Mouse (Mus musculus): Measurements from ENCODE around the gene Mlx. TPM values are rescaled to one million over a fixed set of nuclear protein-coding genes. Genes with fewer than 3 reads are reported as not detected.

The Mlx gene
- polyA plus RNA-seq, 1 experiment: 1.7 TPM

DNA sequence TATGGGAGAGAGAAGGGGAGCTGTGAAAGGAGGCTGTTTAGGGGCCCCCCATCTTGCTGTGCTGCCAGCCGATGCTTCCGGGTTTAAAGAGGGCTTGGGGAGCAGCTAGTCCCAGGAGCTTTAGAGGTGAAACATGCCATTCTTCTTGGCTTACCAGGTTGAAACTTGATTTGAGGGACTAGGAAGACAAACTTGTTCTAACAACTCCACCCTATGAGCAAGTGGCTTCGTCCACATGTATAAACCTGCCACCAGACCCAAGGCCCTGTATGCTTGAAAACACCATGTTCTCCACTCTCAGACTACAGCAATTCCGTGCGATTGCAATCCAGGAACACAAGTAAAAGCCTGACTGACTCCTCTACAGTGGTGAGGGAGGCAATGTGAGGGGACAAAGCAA, 15.9 kb downstream of the Mlx start:
- H3K27me3 ChIP-seq (ENCODE audit: control insufficient read depth): no peaks in the 10 kb centered on the region

DNA sequence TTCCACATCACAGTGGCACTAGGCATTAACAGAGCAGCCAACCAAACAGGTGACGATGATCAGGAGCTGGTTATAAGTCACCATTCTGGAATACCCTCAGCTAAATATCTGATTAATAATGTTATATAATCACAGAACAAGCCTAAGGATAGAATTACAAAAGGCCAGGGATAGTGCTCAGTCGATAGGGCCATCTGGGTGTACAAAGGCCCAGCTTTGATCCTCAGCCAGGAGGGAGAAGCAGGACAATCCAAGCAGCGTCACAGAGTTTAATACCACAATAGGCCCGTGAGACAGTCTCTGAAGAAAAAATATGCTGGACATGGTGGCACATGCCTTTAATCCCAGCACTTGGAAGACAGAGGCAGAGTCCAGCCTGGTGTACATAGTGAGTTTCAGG, 22.3 kb downstream of the Mlx start:
- Histone ChIP-seq H3K36me3 (ENCODE audit: control insufficient read depth) (peaks cover 68% of the 10 kb centered on the region), H3K4me3 (replicated peaks) (no peak overlapping the region), H3K27me3 (ENCODE audit: control insufficient read depth) (no peaks in the 10 kb centered on the region), H3K4me1 (ENCODE audit: control insufficient read depth) (peaks cover 7% of the 10 kb centered on the region), H3K9me3 (ENCODE audit: control insufficient read depth, low read length) (peaks cover 3% of the 10 kb centered on the region)
- TF ChIP-seq TAL1 (IDR thresholded peaks at IDR 0.05; ENCODE audit: low read length) (no peak), GATA1 (IDR thresholded peaks at IDR 0.05; ENCODE audit: low read length) (no peak)

More for the DNA sequence above, 15.9 kb downstream of the Mlx start:
- no peaks in the 10 kb centered on the region for H3K9me3 ChIP-seq (ENCODE audit: control insufficient read depth, low read length)
- no peak for TF ChIP-seq TAL1 (IDR thresholded peaks at IDR 0.05; ENCODE audit: low read length)
- no peak for TF ChIP-seq GATA1 (IDR thresholded peaks at IDR 0.05; ENCODE audit: low read length)
- no peak overlapping the region for H3K4me3 ChIP-seq (replicated peaks)
- H3K36me3 ChIP-seq (ENCODE audit: control insufficient read depth): peaks cover 96% of the 10 kb centered on the region
- H3K4me1 ChIP-seq (ENCODE audit: control insufficient read depth): peaks cover 1% of the 10 kb centered on the region; the same call in 1 of the 2 replicates

DNA sequence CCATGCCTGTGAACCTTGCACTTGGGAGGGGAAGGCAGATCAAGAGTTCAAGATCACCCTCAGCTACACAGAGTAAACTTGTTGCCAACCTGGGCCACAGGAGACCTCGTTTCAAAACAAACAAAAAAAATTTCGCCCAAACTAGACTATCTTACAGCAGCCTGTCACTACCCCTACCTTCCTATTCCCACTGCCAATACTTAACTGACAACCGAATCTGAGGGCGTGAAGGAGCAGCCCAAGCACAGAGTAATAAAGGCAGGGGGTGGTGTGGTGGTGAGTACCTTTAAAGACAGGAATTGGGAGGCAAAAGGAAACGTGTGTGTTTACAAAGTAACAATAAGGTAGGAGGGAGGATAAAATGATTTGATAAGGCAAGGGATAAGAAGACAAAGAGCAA, 23.6 kb downstream of the Mlx start:
- H3K4me3 ChIP-seq (replicated peaks): no peak overlapping the region
- H3K36me3 ChIP-seq (ENCODE audit: control insufficient read depth): peaks cover 66% of the 10 kb centered on the region
- H3K27me3 ChIP-seq (ENCODE audit: control insufficient read depth): no peaks in the 10 kb centered on the region
- TF ChIP-seq TAL1 (IDR thresholded peaks at IDR 0.05; ENCODE audit: low read length) (no peak), GATA1 (IDR thresholded peaks at IDR 0.05; ENCODE audit: low read length) (no peak)
- H3K9me3 ChIP-seq (ENCODE audit: control insufficient read depth, low read length): peaks cover 3% of the 10 kb centered on the region
- H3K4me1 ChIP-seq (ENCODE audit: control insufficient read depth): peaks cover 11% of the 10 kb centered on the region

DNA sequence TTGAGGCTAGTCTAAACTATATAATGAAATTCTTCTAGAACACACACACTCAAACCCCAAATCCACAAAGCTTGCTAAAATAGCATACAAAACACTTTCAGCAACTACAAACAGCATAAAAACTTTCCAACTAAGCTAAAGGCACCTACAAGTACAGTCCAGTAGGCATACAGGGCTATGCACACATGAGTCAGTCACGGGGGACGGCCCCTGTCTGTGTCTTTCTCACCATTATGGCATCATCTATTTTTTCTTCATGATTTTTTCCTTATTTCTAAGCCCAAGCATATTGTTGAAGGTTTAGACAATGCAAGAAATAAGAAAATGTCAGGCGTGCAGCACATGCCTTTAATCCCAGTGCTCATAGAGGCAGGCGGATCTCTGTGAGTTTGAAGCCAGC, 24.1 kb downstream of the Mlx start:
- Histone ChIP-seq H3K27me3 (ENCODE audit: control insufficient read depth) (no peaks in the 10 kb centered on the region), H3K9me3 (ENCODE audit: control insufficient read depth, low read length) (peaks cover 3% of the 10 kb centered on the region), H3K36me3 (ENCODE audit: control insufficient read depth) (peaks cover 66% of the 10 kb centered on the region), H3K4me3 (replicated peaks) (no peak overlapping the region), H3K4me1 (ENCODE audit: control insufficient read depth) (peaks cover 13% of the 10 kb centered on the region)
- no peak for TF ChIP-seq TAL1 (IDR thresholded peaks at IDR 0.05; ENCODE audit: low read length)

DNA sequence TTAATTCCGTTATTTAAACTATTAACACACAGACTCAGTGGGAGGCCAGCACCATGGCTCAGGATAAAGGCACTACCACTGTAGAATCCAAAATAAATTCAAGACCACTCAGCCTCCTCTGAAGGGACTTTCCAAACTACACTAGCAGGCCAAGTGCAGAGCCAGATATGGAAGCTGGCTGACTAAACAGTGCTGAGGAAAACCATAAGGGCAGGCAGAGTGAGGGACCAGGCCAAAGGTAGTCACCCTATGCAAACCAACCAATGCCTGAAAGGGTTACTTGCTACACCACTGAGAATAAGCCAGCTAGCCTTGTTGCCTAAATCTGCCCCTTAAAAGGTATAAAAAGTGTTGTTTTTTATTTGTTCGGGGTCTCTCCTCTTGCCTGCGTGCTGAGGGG, 25.1 kb downstream of the Mlx start:
- Histone ChIP-seq H3K4me3 (replicated peaks) (no peak overlapping the region), H3K9me3 (ENCODE audit: control insufficient read depth, low read length) (peaks cover 3% of the 10 kb centered on the region), H3K27me3 (ENCODE audit: control insufficient read depth) (no peaks in the 10 kb centered on the region), H3K36me3 (ENCODE audit: control insufficient read depth) (peaks cover 67% of the 10 kb centered on the region), H3K4me1 (ENCODE audit: control insufficient read depth) (peaks cover 17% of the 10 kb centered on the region)
- no peak for TF ChIP-seq GATA1 (IDR thresholded peaks at IDR 0.05; ENCODE audit: low read length)
- TF ChIP-seq TAL1 (IDR thresholded peaks at IDR 0.05; ENCODE audit: low read length): no peak

DNA sequence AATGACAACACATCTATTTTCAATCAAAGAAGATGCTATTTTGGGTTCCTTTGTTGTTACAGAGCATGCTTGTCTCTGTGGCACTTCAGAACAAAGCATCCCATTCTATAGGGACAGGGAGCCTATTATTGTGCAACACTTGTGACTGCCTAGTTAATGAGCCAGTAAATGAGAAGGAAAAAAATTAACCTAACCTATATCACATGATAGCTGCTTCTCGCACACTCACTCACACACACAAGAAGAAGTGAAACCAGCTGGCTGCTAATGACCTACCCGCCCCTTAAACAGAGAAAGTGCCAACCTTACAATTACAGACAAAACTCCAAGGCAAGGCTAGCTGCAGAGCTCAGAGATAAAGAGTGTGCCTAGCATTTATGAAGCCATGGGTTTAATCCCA, 28.5 kb downstream of the Mlx start:
- Histone ChIP-seq H3K36me3 (ENCODE audit: control insufficient read depth) (peaks cover 59% of the 10 kb centered on the region), H3K9me3 (ENCODE audit: control insufficient read depth, low read length) (peaks cover 3% of the 10 kb centered on the region), H3K4me3 (replicated peaks) (no peak overlapping the region), H3K27me3 (ENCODE audit: control insufficient read depth) (no peaks in the 10 kb centered on the region), H3K4me1 (ENCODE audit: control insufficient read depth) (peaks cover 39% of the 10 kb centered on the region)
- TF ChIP-seq TAL1 (IDR thresholded peaks at IDR 0.05; ENCODE audit: low read length) (no peak), GATA1 (IDR thresholded peaks at IDR 0.05; ENCODE audit: low read length) (no peak)

DNA sequence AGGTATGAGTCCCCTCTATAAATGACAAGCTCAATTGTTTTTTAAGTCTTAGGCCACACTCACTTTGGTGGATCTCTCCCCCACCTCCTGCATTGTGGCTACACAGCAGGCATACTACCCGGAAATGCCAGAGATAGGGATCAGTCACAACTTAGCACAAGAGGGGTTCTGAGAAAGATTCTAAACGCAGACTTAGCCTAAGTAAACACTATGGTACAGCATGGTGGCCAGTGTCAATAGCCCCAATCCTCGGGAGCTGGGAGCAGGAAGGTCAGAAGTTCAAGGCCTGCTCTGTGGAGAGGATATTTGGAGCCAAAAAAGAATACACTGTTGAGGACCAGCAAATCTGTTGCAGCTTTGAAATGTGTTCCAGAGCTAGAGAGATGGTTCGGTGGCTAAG, 31.0 kb downstream of the Mlx start:
- H3K27me3 ChIP-seq (ENCODE audit: control insufficient read depth): no peaks in the 10 kb centered on the region
- peaks cover under 1% of the 10 kb centered on the region; the same call in 1 of the 2 replicates for H3K9me3 ChIP-seq (ENCODE audit: control insufficient read depth, low read length)
- no peak for TF ChIP-seq GATA1 (IDR thresholded peaks at IDR 0.05; ENCODE audit: low read length)
- no peak for TF ChIP-seq TAL1 (IDR thresholded peaks at IDR 0.05; ENCODE audit: low read length)
- peaks cover 54% of the 10 kb centered on the region for H3K4me1 ChIP-seq (ENCODE audit: control insufficient read depth)
- peaks cover 61% of the 10 kb centered on the region for H3K36me3 ChIP-seq (ENCODE audit: control insufficient read depth)
- peak overlapping the region; percentile 88 for H3K4me3 ChIP-seq (replicated peaks)

DNA sequence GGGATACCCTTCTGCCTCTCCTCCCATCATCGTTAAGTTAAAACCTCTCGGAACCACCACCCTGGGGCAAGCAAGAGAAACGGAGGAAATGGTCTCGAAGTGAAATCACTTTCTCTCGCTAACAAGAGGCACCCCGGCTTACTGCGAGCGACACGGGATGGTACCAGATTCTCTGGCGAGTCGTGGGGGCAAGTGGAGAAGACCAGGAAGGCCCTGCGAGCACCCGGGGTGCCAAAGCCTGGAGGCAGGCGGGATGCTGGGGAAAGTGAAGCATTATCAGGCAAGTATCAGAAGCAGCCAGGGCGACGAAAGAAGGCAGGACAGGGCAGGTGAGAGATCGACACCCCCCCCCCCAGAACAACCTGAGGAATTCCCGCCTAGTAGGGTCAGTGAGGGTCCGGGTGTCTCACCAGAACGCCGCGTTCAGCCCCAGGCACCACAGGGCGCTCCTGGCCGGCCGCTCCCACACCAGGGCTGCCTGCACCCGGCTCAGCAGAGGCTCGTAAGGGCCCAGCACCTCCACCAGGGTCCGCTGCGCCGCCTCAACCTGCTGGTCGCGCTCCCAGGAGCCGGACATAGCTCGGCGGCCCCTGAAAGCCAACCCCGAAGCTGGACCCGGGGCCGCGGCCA, 32.2 kb downstream of the Mlx start:
- Histone ChIP-seq H3K4me1 (ENCODE audit: control insufficient read depth) (peaks cover 54% of the 10 kb centered on the region), H3K4me3 (replicated peaks) (peak overlapping the region; percentile 88), H3K27me3 (ENCODE audit: control insufficient read depth) (no peaks in the 10 kb centered on the region), H3K9me3 (ENCODE audit: control insufficient read depth, low read length) (no peaks in the 10 kb centered on the region), H3K36me3 (ENCODE audit: control insufficient read depth) (peaks cover 64% of the 10 kb centered on the region)
- TF ChIP-seq GATA1 (IDR thresholded peaks at IDR 0.05; ENCODE audit: low read length) (no peak), TAL1 (IDR thresholded peaks at IDR 0.05; ENCODE audit: low read length) (no peak)

DNA sequence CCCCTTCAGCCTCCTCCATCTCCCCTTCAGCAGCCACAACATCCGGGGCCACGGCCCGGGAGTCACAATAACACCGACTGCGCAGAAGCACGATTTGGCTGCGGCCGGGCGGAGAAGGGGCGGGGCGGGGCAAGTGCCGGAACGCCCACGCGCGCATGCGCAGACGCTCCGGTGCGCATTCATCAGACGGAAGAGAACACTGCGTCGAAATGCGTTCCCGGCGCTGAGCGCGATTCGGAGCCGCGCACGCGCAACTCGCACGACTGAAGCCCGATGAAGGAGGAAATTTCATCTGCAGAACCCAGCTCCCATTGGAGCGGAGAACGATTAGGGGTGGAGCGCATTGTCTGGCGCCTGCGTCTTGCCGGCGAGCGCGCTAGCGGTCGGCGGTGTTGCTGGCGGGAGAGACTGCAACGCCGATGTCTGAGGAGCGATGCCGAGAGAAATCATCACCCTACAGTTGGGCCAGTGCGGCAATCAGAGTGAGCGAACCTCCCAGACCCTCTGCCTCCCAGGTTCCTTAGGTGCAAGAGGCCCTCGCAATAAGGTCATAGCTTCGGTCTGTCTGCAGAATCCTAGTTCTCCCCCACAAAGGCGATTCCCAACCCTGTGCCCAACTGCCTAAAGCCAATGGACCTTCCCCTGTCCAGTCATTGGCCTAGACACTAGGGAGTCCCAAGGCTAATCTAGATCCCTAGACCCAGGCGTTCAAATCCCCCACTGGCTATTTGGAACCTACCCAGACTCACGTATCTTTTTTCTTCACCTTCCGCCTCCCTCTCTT, 32.9 kb downstream of the Mlx start, which contains the start of the genes Retreg3 and Tubg1:
TSS of gene Retreg3 (minus strand) at position 133 of the 784 bp plus-strand sequence.
TSS of gene Tubg1 (plus strand) at position 178 of the 784 bp plus-strand sequence.
- no peaks in the 10 kb centered on the region for H3K9me3 ChIP-seq (ENCODE audit: control insufficient read depth, low read length)
- no peaks in the 10 kb centered on the region for H3K27me3 ChIP-seq (ENCODE audit: control insufficient read depth)
- peak within 1 kb of the TSS; percentile 88 for H3K4me3 ChIP-seq (replicated peaks)
- H3K36me3 ChIP-seq (ENCODE audit: control insufficient read depth): peaks cover 66% of the 10 kb centered on the region
- H3K4me1 ChIP-seq (ENCODE audit: control insufficient read depth): peaks cover 54% of the 10 kb centered on the region
- TF ChIP-seq GATA1 (IDR thresholded peaks at IDR 0.05; ENCODE audit: low read length) (no peak; the same call in 1 of the 2 replicates), TAL1 (IDR thresholded peaks at IDR 0.05; ENCODE audit: low read length) (no peak)
